Mouse (Mus musculus) Muller cell, postnatal 12 days (primary cell): ENCODE results near the gene Gm17727.
"Not testable (repeated sequence)": the region's sequence is repeated elsewhere in the genome, so short reads cannot be mapped to it uniquely, and the experiment has no call there.

ENCODE experiments used
- DNase-seq: peaks from one replicate; pipeline ENCODE4 v3.0.0-alpha.2; 2015; ENCODE audit errors: inconsistent ontology term

Gm17727 gene

DNA sequence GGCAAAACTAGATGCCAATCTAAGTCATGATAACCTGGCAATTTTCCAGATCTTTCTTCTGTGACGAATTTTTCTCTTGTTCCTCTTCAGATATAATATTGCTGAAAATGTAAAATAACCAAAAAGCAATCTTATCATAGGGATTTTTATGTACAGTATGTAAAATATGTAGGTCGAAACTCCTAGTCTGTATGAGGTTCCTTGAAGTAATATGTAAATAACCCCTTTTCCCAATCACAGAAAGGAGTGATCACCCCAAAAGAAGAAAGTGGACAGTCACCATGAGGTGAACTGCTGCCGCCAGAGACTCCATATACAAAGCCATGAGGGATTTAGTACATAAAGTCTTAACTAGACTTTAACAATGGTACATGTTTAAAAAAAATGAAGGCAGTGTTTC, at the start of gene Gm17727:
TSS of gene Gm17727 (minus strand) at position 101 of the 400 bp plus-strand sequence.
- DNase-seq: no peak

DNA sequence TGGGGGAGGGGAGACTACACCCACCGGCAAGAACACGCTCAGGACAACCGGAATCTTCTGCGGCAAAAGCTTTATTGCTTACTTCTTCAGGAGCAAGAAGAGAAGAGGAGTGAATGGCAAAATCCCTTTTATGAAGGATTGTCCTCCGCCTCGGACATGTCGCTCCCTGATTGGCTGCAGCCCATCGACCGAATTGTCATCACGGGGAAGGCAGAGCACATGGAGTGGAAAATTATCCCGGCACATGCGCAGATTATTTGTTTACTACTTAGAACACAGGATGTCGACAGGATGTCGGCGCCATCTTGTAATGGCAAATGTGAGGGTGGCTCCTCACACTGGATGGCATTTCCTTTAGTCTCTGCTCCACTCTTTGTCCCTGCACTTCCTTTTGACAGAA, 40.0 kb upstream of the Gm17727 start:
- DNase-seq: not testable (repeated sequence)

DNA sequence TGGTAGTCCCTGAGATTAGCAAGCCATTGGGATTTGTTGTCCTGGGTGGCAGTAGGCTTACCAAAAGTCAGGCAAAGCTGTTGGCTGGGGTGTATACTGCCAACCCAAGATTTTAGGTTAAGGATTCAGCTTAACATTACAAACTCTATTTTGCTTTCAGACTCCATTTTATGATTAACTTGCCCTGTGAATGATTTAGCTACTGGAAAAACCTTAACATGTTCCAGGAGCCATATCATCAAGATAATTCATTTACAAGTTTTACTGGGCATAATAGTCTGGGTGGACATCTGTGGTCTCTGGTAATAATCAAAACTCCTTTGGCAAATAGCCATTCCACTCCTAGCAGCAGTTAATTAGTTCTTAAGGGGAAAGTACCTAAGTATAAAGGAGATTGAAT, 20.2 kb upstream of the Gm17727 start:
- DNase-seq: no peak

DNA sequence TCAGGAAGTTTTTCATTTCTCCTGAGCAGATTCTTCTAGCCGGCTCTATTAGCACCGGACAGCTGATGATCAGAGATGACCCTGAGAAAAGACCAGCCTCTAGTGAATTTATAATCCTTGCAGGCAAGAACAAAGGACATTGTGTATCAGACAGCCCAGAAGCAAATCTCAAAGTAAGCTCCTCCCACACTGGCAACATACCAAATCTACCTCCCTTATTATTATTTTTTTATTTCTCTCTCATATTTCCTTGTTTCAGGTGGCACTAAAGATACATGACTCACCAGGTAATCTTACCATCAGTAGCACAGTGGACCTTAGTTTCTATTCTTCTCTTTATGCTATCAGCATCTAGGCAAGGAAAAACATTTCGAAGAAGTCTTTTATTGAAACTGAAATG, 12.1 kb upstream of the Gm17727 start, which contains the start of the genes Gm27235 and D730048I06Rik:
TSS of gene Gm27235 (minus strand) at position 101 of the 400 bp plus-strand sequence.
TSS of gene D730048I06Rik (minus strand) at position 112 of the 400 bp plus-strand sequence.
- DNase-seq: no peak

DNA sequence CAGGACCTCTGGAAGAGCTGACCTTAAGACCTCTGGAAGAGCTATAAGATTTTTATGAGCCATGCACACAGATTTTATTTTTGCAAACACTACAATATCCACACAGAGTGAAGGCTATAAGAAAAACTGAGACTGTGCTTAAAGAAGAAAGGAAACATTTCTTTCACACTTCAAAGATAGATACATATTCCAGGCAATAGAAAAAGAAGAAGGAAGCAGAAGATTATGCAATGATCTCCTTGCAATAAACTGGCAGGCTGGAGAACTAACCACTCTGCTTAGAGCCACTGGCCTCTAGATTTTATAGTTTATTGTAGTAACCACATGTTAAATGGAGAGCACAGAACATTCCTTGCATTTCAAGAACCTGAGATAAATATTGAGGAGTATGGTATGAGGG, 21.1 kb downstream of the Gm17727 start:
- no peak for DNase-seq

DNA sequence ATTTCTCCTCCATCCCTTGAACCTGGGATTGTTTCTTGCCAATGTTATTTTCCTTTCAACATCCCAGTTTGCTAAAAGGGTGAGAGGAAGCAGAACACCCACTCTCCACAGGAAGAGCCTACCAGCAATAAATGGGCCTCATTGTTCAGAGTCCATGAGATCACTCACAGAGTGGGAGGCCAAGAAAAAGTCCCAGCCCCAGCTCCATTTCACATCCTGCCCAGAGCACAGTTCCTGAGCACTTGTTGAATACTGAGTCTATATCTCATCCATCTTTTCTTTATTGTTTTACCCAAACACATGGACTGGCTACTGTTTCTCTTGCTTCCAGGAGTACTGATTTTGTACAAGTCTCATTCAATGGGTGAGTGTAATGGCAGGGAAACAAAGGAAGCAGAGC, 37.2 kb downstream of the Gm17727 start, which contains the start of gene Gm17677:
TSS of gene Gm17677 (plus strand) at position 301 of the 400 bp plus-strand sequence.
- DNase-seq: peak; percentile 20
